Mouse (Mus musculus) midbrain, embryonic 10.5 days (tissue): ENCODE results near the gene Pitpnm1. TPM values are rescaled to one million over a fixed set of nuclear protein-coding genes. Genes with fewer than 3 reads are reported as not detected.

ENCODE experiments used
- DNase-seq: peaks from one replicate; pipeline ENCODE4 v3.0.0-alpha.2; 2017; ENCODE audit warnings: low spot score
- H3K27ac ChIP-seq: fragments of 300-500 bp; sonication (generic); replicated peaks from 2 replicates; pipeline ENCODE4 v1.5.1; 2016; ENCODE audit warnings: mild to moderate bottlenecking
- H3K27me3 ChIP-seq: fragments of 300-500 bp; sonication (generic); 2 replicates; pipeline ENCODE4 v1.6.1; 2016; ENCODE audit warnings: low read depth, mild to moderate bottlenecking; ENCODE audit not compliant: poor library complexity, severe bottlenecking
- H3K36me3 ChIP-seq: fragments of 300-500 bp; sonication (generic); 2 replicates; pipeline ENCODE4 v1.6.1; 2016; ENCODE audit warnings: mild to moderate bottlenecking, moderate library complexity
- H3K4me1 ChIP-seq: fragments of 300-500 bp; sonication (generic); 2 replicates; pipeline ENCODE4 v1.6.1; 2016
- H3K4me3 ChIP-seq: fragments of 300-500 bp; sonication (generic); 2 replicates; pipeline ENCODE4 v1.5.1; 2016; ENCODE audit warnings: mild to moderate bottlenecking, moderate library complexity
- H3K9me3 ChIP-seq: fragments of 300-500 bp; sonication (generic); replicated peaks from 2 replicates; pipeline ENCODE4 v1.6.1; 2016; ENCODE audit warnings: mild to moderate bottlenecking
- WGBS: fragments of 180-500 bp; shearing (Covaris S2); methylation state at CpG from one replicate; pipeline ENCODE4 v1.1.7; 2016; 5-methylcytosine and 5-hydroxymethylcytosine counted together
- polyA plus RNA-seq: library from polyadenylated mRNA; unstranded; fragments of >200 nt; fragmentation: Nextera tagmentation; extraction: Ambion mirVana; gene quantifications from 2 replicates; pipeline ENCODE4 v1.2.1, GENCODE M21; 2016

The Pitpnm1 gene
- polyA plus RNA-seq, 1 experiment from 2014 or later: 12.8 TPM

GRCm38 (mm10) chr19:4162646-4163542 is 63.1 kb downstream of the Pitpnm1 start, which contains the start of gene Rps6kb2:
TSS of gene Rps6kb2 (minus strand) at chr19:4163354.
- H3K9me3 ChIP-seq: no peaks in the 10 kb centered on the region
- no peaks in the 10 kb centered on the region for H3K27me3 ChIP-seq
- H3K4me1 ChIP-seq: peaks cover 17% of the 10 kb centered on the region
- H3K27ac ChIP-seq: peak within 1 kb of the TSS; percentile 87
- DNase-seq: peak; percentile 95
- 7% methylated on average over 42 of the region's 42 CpGs for WGBS
- H3K36me3 ChIP-seq: peaks cover 35% of the 10 kb centered on the region
- peak within 1 kb of the TSS; percentile 73 for H3K4me3 ChIP-seq

- no peaks in the 10 kb centered on the region for H3K27me3 ChIP-seq
- H3K4me3 ChIP-seq: peak overlapping the region; percentile 73
- H3K36me3 ChIP-seq: peaks cover 28% of the 10 kb centered on the region
- peak overlapping the region; percentile 87 for H3K27ac ChIP-seq
- peaks cover 17% of the 10 kb centered on the region for H3K4me1 ChIP-seq
- WGBS: 43% methylated on average over 4 of the region's 4 CpGs
- no peak for DNase-seq
- no peaks in the 10 kb centered on the region for H3K9me3 ChIP-seq
Measured at GRCm38 (mm10) chr19:4163543-4163887, 63.7 kb downstream of the Pitpnm1 start.

Other genes with a start within 250 kb of the Pitpnm1 start
- gene Chka, start 248.2 kb upstream of the Pitpnm1 start, polyA plus RNA-seq: 58.6 and 59.1 TPM in 2 replicates
- 17.0 and 17.6 TPM in 2 replicates for gene Tcirg1, start 192.9 kb upstream of the Pitpnm1 start, polyA plus RNA-seq
- gene Ndufs8, start 187.2 kb upstream of the Pitpnm1 start, polyA plus RNA-seq: 251 and 262 TPM in 2 replicates
- gene Aldh3b1, start 170.2 kb upstream of the Pitpnm1 start, polyA plus RNA-seq: 0.73 TPM in 2 replicates
- gene Unc93b1, start 164.8 kb upstream of the Pitpnm1 start, polyA plus RNA-seq: 5.1 and 8.0 TPM in 2 replicates
- gene Aldh3b3, start 141.4 kb upstream of the Pitpnm1 start, polyA plus RNA-seq: not detected in 2 replicates
- gene Aldh3b2, start 127.7 kb upstream of the Pitpnm1 start, polyA plus RNA-seq: 0.21 and 0.35 TPM in 2 replicates
- 1.1 and 2.0 TPM in 2 replicates for gene Acy3, start 113.4 kb upstream of the Pitpnm1 start, polyA plus RNA-seq
- not detected in 2 replicates for gene Tbx10, start 107.2 kb upstream of the Pitpnm1 start, polyA plus RNA-seq
- 20.2 and 21.5 TPM in 2 replicates for gene Nudt8, start 99.4 kb upstream of the Pitpnm1 start, polyA plus RNA-seq
- 2.4 and 2.8 TPM in 2 replicates for gene Gm49405, start 99.4 kb upstream of the Pitpnm1 start, polyA plus RNA-seq
- gene Doc2g, start 96.7 kb upstream of the Pitpnm1 start, polyA plus RNA-seq: 2.2 and 3.5 TPM in 2 replicates
- gene Ndufv1, start 87.2 kb upstream of the Pitpnm1 start, polyA plus RNA-seq: 188 and 207 TPM in 2 replicates
- gene Gstp1, start 62.0 kb upstream of the Pitpnm1 start, polyA plus RNA-seq: 400 and 417 TPM in 2 replicates
- gene Gstp2, start 54.0 kb upstream of the Pitpnm1 start, polyA plus RNA-seq: 1.0 and 2.8 TPM in 2 replicates
- gene Gstp3, start 40.4 kb upstream of the Pitpnm1 start, polyA plus RNA-seq: 0.23 TPM in 1 of 2 replicates, not detected in the other
- gene Cabp2, start 18.4 kb upstream of the Pitpnm1 start, polyA plus RNA-seq: not detected in 2 replicates
- gene Cdk2ap2, start 2.8 kb upstream of the Pitpnm1 start, polyA plus RNA-seq: 76.2 and 82.5 TPM in 2 replicates
- gene Aip, start 25.9 kb downstream of the Pitpnm1 start, polyA plus RNA-seq: 60.6 and 61.7 TPM in 2 replicates
- gene Gpr152, start 39.8 kb downstream of the Pitpnm1 start, polyA plus RNA-seq: not detected in 2 replicates
- gene Cabp4, start 44.0 kb downstream of the Pitpnm1 start, polyA plus RNA-seq: not detected in 2 replicates
- gene Coro1b, start 48.6 kb downstream of the Pitpnm1 start, polyA plus RNA-seq: 133 and 138 TPM in 2 replicates
- gene Ptprcap, start 53.6 kb downstream of the Pitpnm1 start, polyA plus RNA-seq: 0.67 TPM in 1 of 2 replicates, not detected in the other
- gene Rps6kb2, start 63.4 kb downstream of the Pitpnm1 start, polyA plus RNA-seq: 58.8 and 71.4 TPM in 2 replicates
- 2.8 and 4.1 TPM in 2 replicates for gene Carns1, start 75.5 kb downstream of the Pitpnm1 start, polyA plus RNA-seq
- gene Tbc1d10c, start 91.3 kb downstream of the Pitpnm1 start, polyA plus RNA-seq: 0.85 and 1.2 TPM in 2 replicates
- gene Ppp1ca, start 92.1 kb downstream of the Pitpnm1 start, polyA plus RNA-seq: 1,003 and 1,059 TPM in 2 replicates
- 58.9 and 60.3 TPM in 2 replicates for gene Rad9a, start 101.7 kb downstream of the Pitpnm1 start, polyA plus RNA-seq
- 0.65 and 0.74 TPM in 2 replicates for gene Clcf1, start 114.2 kb downstream of the Pitpnm1 start, polyA plus RNA-seq
- not detected in 2 replicates for gene AC109138.7, start 114.4 kb downstream of the Pitpnm1 start, polyA plus RNA-seq
- 12.2 and 15.6 TPM in 2 replicates for gene Pold4, start 131.9 kb downstream of the Pitpnm1 start, polyA plus RNA-seq
- 3.2 and 3.6 TPM in 2 replicates for gene Ssh3, start 169.2 kb downstream of the Pitpnm1 start, polyA plus RNA-seq
- gene Ankrd13d, start 183.1 kb downstream of the Pitpnm1 start, polyA plus RNA-seq: 11.7 and 12.6 TPM in 2 replicates
- gene Grk2, start 206.2 kb downstream of the Pitpnm1 start, polyA plus RNA-seq: 12.2 and 14.2 TPM in 2 replicates